Comparison of ENCODE assay signal across 8 mouse cellular contexts in genomic region chr13:17943306-17944077, GRCm38 (mm10). TPM values are rescaled to one million over a fixed set of nuclear protein-coding genes. Genes with fewer than 3 reads are reported as not detected.
DNase-seq lines count a peak whose midpoint lies in the region; ATAC-seq and TF ChIP-seq lines count a peak whose summit lies in the region.

No protein-coding gene starts in this region.

- DNase-seq in ovary, postnatal 14 days (ENCODE audit: low spot score): peak; percentile 9
- no peak for DNase-seq in ovary, postnatal 36 days (ENCODE audit: low spot score)
- peak; percentile 33 for DNase-seq in adrenal gland, postnatal 10 days
- DNase-seq in forebrain, embryonic 11.5 days (ENCODE audit: low spot score): no peak
- DNase-seq in hindbrain, postnatal 0 days (ENCODE audit: low spot score): peak; percentile 31
- no peak for DNase-seq in ovary, adult 18-20 months (ENCODE audit: low spot score)

- H3K36me3 ChIP-seq in forebrain, embryonic 11.5 days (ENCODE audit: control insufficient read depth, insufficient read depth, low read length): no peaks in the 10 kb centered on the region
- H3K36me3 ChIP-seq in hindbrain, postnatal 0 days (ENCODE audit: insufficient read depth, low read length): no peaks in the 10 kb centered on the region
- H3K36me3 ChIP-seq in limb, embryonic 13.5 days: 0 out of 2 replicates have a peak, but pooled peaks cover 3% of the 10 kb centered on the region
- no peaks in the 10 kb centered on the region for H3K36me3 ChIP-seq in midbrain, embryonic 16.5 days (ENCODE audit: control insufficient read depth, insufficient read depth, low read length)

- peak overlapping the region; percentile 87 for H3K4me2 ChIP-seq in forebrain, embryonic 11.5 days (ENCODE audit: low read depth, low read length, severe bottlenecking)
- H3K4me2 ChIP-seq in hindbrain, postnatal 0 days (ENCODE audit: low read depth, low read length): peak overlapping the region; percentile 77
- peak overlapping the region; percentile 84 for H3K4me2 ChIP-seq in limb, embryonic 13.5 days (replicated peaks)
- H3K4me2 ChIP-seq in midbrain, embryonic 16.5 days (ENCODE audit: low read length): peak overlapping the region; percentile 70

- H3K27ac ChIP-seq in forebrain, embryonic 11.5 days (ENCODE audit: low read depth, low read length): peak overlapping the region; percentile 74
- peak overlapping the region; percentile 97 for H3K27ac ChIP-seq in hindbrain, postnatal 0 days
- H3K27ac ChIP-seq in limb, embryonic 13.5 days: peak overlapping the region; percentile 89
- peak overlapping the region; percentile 97 for H3K27ac ChIP-seq in midbrain, embryonic 16.5 days (ENCODE audit: low read length)

- H3K4me3 ChIP-seq in forebrain, embryonic 11.5 days (ENCODE audit: low read depth, low read length): peak overlapping the region; percentile 87
- H3K4me3 ChIP-seq in hindbrain, postnatal 0 days (ENCODE audit: low read length): peak overlapping the region; percentile 96
- H3K4me3 ChIP-seq in limb, embryonic 13.5 days: peak overlapping the region; percentile 92
- peak overlapping the region; percentile 91 for H3K4me3 ChIP-seq in midbrain, embryonic 16.5 days (ENCODE audit: low read depth, low read length)

- no peaks in the 10 kb centered on the region for H3K27me3 ChIP-seq in forebrain, embryonic 11.5 days (ENCODE audit: control insufficient read depth, insufficient read depth, low read length)
- H3K27me3 ChIP-seq in hindbrain, postnatal 0 days (ENCODE audit: insufficient read depth, low read length): no peaks in the 10 kb centered on the region
- H3K27me3 ChIP-seq in limb, embryonic 13.5 days: no peaks in the 10 kb centered on the region
- no peaks in the 10 kb centered on the region for H3K27me3 ChIP-seq in midbrain, embryonic 16.5 days (ENCODE audit: control insufficient read depth, insufficient read depth, low read depth, low read length)

- TF ChIP-seq CTCF in hindbrain, postnatal 0 days (IDR thresholded peaks at IDR 0.05; ENCODE audit: low read depth): no peak

- peak overlapping the region; percentile 89 for H3K9ac ChIP-seq in forebrain, embryonic 11.5 days (ENCODE audit: low read length)
- H3K9ac ChIP-seq in hindbrain, postnatal 0 days (replicated peaks; ENCODE audit: low read length): peak overlapping the region; percentile 92
- peak overlapping the region; percentile 94 for H3K9ac ChIP-seq in limb, embryonic 13.5 days
- H3K9ac ChIP-seq in midbrain, embryonic 16.5 days (ENCODE audit: low read depth, low read length): peak overlapping the region; percentile 91

- ATAC-seq in forebrain, embryonic 11.5 days (replicated peaks; ENCODE audit: low FRiP score): peak; percentile 81
- peak; percentile 79 for ATAC-seq in hindbrain, postnatal 0 days
- ATAC-seq in limb, embryonic 13.5 days (ENCODE audit: low FRiP score, low read depth): peak; percentile 81
- ATAC-seq in midbrain, embryonic 16.5 days: peak; percentile 82

- under 1% methylated on average over 58 of the region's 70 CpGs for WGBS in forebrain, embryonic 11.5 days
- under 1% methylated on average over 40 of the region's 70 CpGs for WGBS in hindbrain, postnatal 0 days
- under 1% methylated on average over 59 of the region's 70 CpGs for WGBS in limb, embryonic 13.5 days
- WGBS in midbrain, embryonic 16.5 days: under 1% methylated on average over 64 of the region's 70 CpGs

- H3K9me3 ChIP-seq in forebrain, embryonic 11.5 days (ENCODE audit: control insufficient read depth, low read length): no peaks in the 10 kb centered on the region
- no peaks in the 10 kb centered on the region for H3K9me3 ChIP-seq in hindbrain, postnatal 0 days (ENCODE audit: low read length)
- no peaks in the 10 kb centered on the region for H3K9me3 ChIP-seq in limb, embryonic 13.5 days
- H3K9me3 ChIP-seq in midbrain, embryonic 16.5 days (replicated peaks; ENCODE audit: control insufficient read depth, low read length, poor library complexity, severe bottlenecking): no peaks in the 10 kb centered on the region

- H3K4me1 ChIP-seq in forebrain, embryonic 11.5 days (replicated peaks; ENCODE audit: control insufficient read depth, insufficient read depth, low read length): 0 out of 2 replicates have a peak, but pooled peaks cover 2% of the 10 kb centered on the region
- peaks cover 3% of the 10 kb centered on the region; the same call in 1 of the 2 replicates for H3K4me1 ChIP-seq in hindbrain, postnatal 0 days (ENCODE audit: insufficient read depth, low read length)
- peaks cover 11% of the 10 kb centered on the region for H3K4me1 ChIP-seq in limb, embryonic 13.5 days
- H3K4me1 ChIP-seq in midbrain, embryonic 16.5 days (ENCODE audit: control insufficient read depth, insufficient read depth, low read length): peaks cover 23% of the 10 kb centered on the region

RNA-seq across cellular contexts. Expression of gene Rala, which starts 0.5 kb away (rescaled TPM):
- 10 to 100 TPM; 60.0 to 65.6 TPM for total RNA-seq in adrenal gland, postnatal 10 days (2021)
- polyA plus RNA-seq in forebrain, embryonic 11.5 days (2014; fragmentation: Nextera tagmentation; extraction: Ambion mirVana): 124 and 129 TPM in 2 replicates
- 68.5 and 75.7 TPM in 2 replicates for total RNA-seq in hindbrain, postnatal 0 days (2014; rRNA removed)
- polyA plus RNA-seq in hindbrain, postnatal 0 days (2015; fragmentation: Nextera tagmentation; extraction: Ambion mirVana): 226 and 229 TPM in 2 replicates
- 107 and 114 TPM in 2 replicates for polyA plus RNA-seq in limb, embryonic 13.5 days (2015; fragmentation: Nextera tagmentation; extraction: Ambion mirVana)
- 212 and 217 TPM in 2 replicates for polyA plus RNA-seq in midbrain, embryonic 16.5 days (2015; fragmentation: Nextera tagmentation; extraction: Ambion mirVana)

RNA-seq across cellular contexts. Expression of gene Yae1d1, which starts 49.7 kb away (rescaled TPM):
- total RNA-seq in adrenal gland, postnatal 10 days (2021): 10 to 100 TPM; 21.7 to 22.6 TPM
- polyA plus RNA-seq in forebrain, embryonic 11.5 days (2014; fragmentation: Nextera tagmentation; extraction: Ambion mirVana): 90.4 and 94.8 TPM in 2 replicates
- total RNA-seq in hindbrain, postnatal 0 days (2014; rRNA removed): 12.1 and 22.6 TPM in 2 replicates
- polyA plus RNA-seq in hindbrain, postnatal 0 days (2015; fragmentation: Nextera tagmentation; extraction: Ambion mirVana): 68.3 and 71.6 TPM in 2 replicates
- 80.7 and 81.4 TPM in 2 replicates for polyA plus RNA-seq in limb, embryonic 13.5 days (2015; fragmentation: Nextera tagmentation; extraction: Ambion mirVana)
- 78.8 and 82.6 TPM in 2 replicates for polyA plus RNA-seq in midbrain, embryonic 16.5 days (2015; fragmentation: Nextera tagmentation; extraction: Ambion mirVana)

Comparison
In these comparisons a context has a peak if more than half of its experiments do, and no peak if none do; other contexts are left out.
1. DNase-seq: peak in ovary, postnatal 14 days (single experiment), adrenal gland, postnatal 10 days (single experiment) and hindbrain, postnatal 0 days (single experiment); none in ovary, postnatal 36 days (single experiment), forebrain, embryonic 11.5 days (single experiment) and ovary, adult 18-20 months (single experiment).
2. Peak in every context shown above with its lines, with median percentiles within 50 percentile points of each other: ATAC-seq, H3K27ac ChIP-seq, H3K4me2 ChIP-seq, H3K4me3 ChIP-seq and H3K9ac ChIP-seq.